Mouse (Mus musculus): Measurements from ENCODE around the gene Cmtm7.

DNA sequence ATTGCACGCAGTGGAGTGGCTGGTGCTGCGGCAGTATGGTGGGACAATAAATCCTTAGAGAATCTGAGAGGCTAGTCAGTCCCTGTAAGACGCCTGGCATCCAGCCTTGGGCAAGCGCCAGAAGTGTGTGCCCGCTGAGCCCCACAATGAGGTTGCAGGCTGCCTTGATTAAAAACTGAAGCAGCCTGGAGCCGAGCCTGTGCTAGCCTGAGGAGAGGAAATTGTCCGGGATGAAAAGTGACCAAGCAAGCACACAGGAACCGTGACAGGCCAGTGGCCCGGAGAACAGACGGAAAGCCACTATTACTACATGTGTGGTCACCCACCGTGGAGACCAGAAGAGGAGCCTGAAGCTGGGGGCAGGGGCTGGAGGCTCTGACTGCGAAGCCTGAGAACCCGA lies 14.6 kb downstream of the Cmtm7 start:
- TF ChIP-seq POLR2A (IDR thresholded peaks at IDR 0.05; ENCODE audit: low read depth, low read length) (no peak), CTCF (IDR thresholded peaks at IDR 0.05; ENCODE audit: extremely low read depth, insufficient read depth, insufficient read length, insufficient replicate concordance) (no peak)
